17 mouse cellular contexts compared by ENCODE assay signal in the genomic region with DNA sequence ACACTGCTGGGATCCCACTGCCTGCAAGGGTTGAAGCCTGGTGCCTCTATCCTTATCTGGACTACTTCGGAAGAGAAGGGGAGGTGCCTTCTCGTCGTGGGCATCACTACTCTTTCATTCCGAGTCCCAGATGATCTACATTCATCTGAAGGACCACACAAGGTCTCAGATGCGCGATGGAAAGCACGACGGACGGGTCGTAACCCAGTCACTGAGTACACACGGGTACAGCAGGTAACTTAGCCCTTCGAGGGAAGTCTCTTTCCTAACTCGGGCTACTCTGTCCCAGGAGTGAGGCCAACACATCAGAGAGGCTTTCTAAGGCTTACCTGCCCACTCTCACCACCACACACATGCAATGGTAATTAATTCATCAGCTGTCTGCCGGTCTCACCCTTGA.
"Had no signal": no experiment of that assay in that cellular context is flagged by ENCODE, and none has a peak within 500 bp of the region (broad histone marks: within the 10 kb centered on the region; RNA-seq: fewer than 3 reads in every experiment).

No protein-coding gene starts in this region.

- H3K9me3 ChIP-seq: limb, embryonic 13.5 days; midbrain, embryonic 10.5 days; neural tube, embryonic 12.5 days had no signal

- H3K36me3 ChIP-seq: limb, embryonic 13.5 days; midbrain, embryonic 10.5 days; neural tube, embryonic 12.5 days had no signal

- H3K4me3 ChIP-seq: layer of hippocampus, adult 2 months; limb, embryonic 13.5 days; midbrain, embryonic 10.5 days; myocyte; neural tube, embryonic 12.5 days had no signal

- H3K27ac ChIP-seq: layer of hippocampus, adult 2 months; limb, embryonic 13.5 days; midbrain, embryonic 10.5 days; neural tube, embryonic 12.5 days had no signal

- H3K4me2 ChIP-seq: limb, embryonic 13.5 days; liver, embryonic 11.5 days; lung, embryonic 14.5 days; neural tube, embryonic 12.5 days had no signal

- H3K9ac ChIP-seq: limb, embryonic 13.5 days; lung, embryonic 14.5 days; neural tube, embryonic 12.5 days had no signal

- DNase-seq: kidney, postnatal 10 days; kidney, postnatal 4 days; left cerebral cortex, postnatal 4 days; lung, embryonic 14.5 days; lung, postnatal 10 days; lung, postnatal 4 days; midbrain, embryonic 14.5 days; retina, postnatal 1 day; right cerebral cortex, postnatal 4 days; spleen, adult 18-20 months; thymus, postnatal 4 days had no signal
